Comparison of ENCODE assay signal across 9 mouse cellular contexts in the genomic region with DNA sequence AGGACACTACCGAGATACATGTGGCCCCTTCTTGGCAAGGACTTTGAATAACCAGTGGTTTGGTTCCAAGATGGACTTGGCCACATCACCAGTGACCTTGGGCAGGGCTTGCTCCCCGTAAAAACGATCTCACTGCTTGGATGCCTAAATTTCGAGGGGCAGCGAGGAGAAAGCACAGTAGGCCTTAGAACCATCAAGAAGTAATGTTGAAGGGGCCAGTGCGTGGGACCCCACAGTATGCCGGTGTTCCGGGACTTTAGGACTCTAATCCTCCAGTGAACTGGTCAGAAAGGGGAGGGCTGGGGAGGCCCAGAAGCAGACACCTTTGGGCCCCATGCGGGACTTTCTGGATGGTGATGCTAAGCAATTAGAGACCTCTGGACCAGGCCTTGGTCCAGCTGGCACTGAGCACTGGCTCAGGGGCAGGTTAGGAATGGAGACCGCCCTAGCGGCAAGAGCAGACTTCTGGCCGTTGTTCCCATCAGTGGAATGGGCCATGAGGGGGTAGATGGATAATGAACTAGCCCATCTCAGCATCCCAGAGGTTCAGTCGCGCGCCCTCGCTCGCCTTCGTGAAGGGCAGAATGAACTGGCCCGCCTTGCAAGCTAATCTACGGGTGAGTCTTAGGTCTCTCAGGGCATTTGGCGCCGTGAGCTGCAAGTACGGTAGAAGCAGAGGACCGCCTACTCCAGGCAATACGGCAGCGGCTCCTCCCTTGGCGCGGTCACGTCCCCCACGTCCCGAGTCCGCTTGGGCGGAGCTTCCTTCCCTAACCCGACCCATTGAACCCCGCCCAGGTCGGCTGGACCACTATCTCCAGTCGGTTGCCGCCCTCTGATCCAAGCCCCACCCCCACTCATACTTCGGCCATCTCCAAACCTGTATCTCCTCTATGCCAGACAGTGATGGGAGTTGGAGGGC. TPM values are rescaled to one million over a fixed set of nuclear protein-coding genes. Genes with fewer than 3 reads are reported as not detected.
DNase-seq lines count a peak whose midpoint lies in the region; ATAC-seq and TF ChIP-seq lines count a peak whose summit lies in the region.
"Had no signal": no experiment of that assay in that cellular context is flagged by ENCODE, and none has a peak within 500 bp of the region (broad histone marks: within the 10 kb centered on the region; RNA-seq: fewer than 3 reads in every experiment).

No protein-coding gene starts in this region.

- peak; percentile 82 for DNase-seq in c-Kit-positive CD71-negative TER-119-negative erythroid progenitor cells, embryonic 14.5 days (ENCODE audit: low read depth)
- peak; percentile 97 for DNase-seq in forebrain, embryonic 11.5 days (ENCODE audit: low spot score)
- DNase-seq in kidney, postnatal 25 days = peak; percentile 88 to 93
- peak; percentile 97 to 98 (median 97) for DNase-seq in liver, embryonic 14.5 days (ENCODE audit: low read depth in 3 of 3, low spot score in 3 of 3)
- peak; percentile 95 for DNase-seq in neural tube, embryonic 10.5 days (ENCODE audit: extremely low spot score, low spot score)

- H3K27me3 ChIP-seq in forebrain, embryonic 11.5 days (ENCODE audit: control insufficient read depth, insufficient read depth, low read length) = no peaks in the 10 kb centered on the region; the same call in 1 of the 2 replicates
- no peaks in the 10 kb centered on the region for H3K27me3 ChIP-seq in heart, embryonic 16.5 days (ENCODE audit: control insufficient read depth, insufficient read depth, low read length)
- no peaks in the 10 kb centered on the region; the same call in none of the 2 replicates for H3K27me3 ChIP-seq in liver, embryonic 14.5 days (ENCODE audit: control insufficient read depth, insufficient read depth, low read length)
- H3K27me3 ChIP-seq in stomach, embryonic 15.5 days (replicated peaks) = no peaks in the 10 kb centered on the region; the same call in 1 of the 2 replicates
- H3K27me3 ChIP-seq: Patski had no signal

- 2% methylated on average over 39 of the region's 39 CpGs for WGBS in forebrain, embryonic 11.5 days
- WGBS in heart, embryonic 16.5 days = 3% methylated on average over 39 of the region's 39 CpGs
- WGBS in liver, embryonic 14.5 days (ENCODE audit: insufficient replicate concordance) = 4% methylated on average over 39 of the region's 39 CpGs
- WGBS in stomach, embryonic 15.5 days = 5% methylated on average over 39 of the region's 39 CpGs

- ATAC-seq in CD4-positive, CD25-positive, alpha-beta regulatory T cell, adult 4 months = peak; percentile 84
- ATAC-seq in forebrain, embryonic 11.5 days (replicated peaks; ENCODE audit: low FRiP score) = peak; percentile 86
- ATAC-seq in heart, embryonic 16.5 days (replicated peaks; ENCODE audit: extremely low read depth, insufficient read depth, low FRiP score) = peak; percentile 84
- peak; percentile 86 for ATAC-seq in liver, embryonic 14.5 days (ENCODE audit: insufficient read depth)
- peak; percentile 91 for ATAC-seq in stomach, embryonic 15.5 days (ENCODE audit: insufficient read depth, low FRiP score, low read depth)
- ATAC-seq: Patski had no signal

- peak; percentile 53 for TF ChIP-seq CTCF in liver, embryonic 14.5 days (IDR thresholded peaks at IDR 0.05; ENCODE audit: low read depth)

- H3K4me1 ChIP-seq in forebrain, embryonic 11.5 days (replicated peaks; ENCODE audit: control insufficient read depth, insufficient read depth, low read length) = peaks cover 12% of the 10 kb centered on the region; the same call in 1 of the 2 replicates
- peaks cover 32% of the 10 kb centered on the region for H3K4me1 ChIP-seq in heart, embryonic 16.5 days (ENCODE audit: control insufficient read depth, insufficient read depth, low read length)
- H3K4me1 ChIP-seq in liver, embryonic 14.5 days (replicated peaks; ENCODE audit: control insufficient read depth in 2 of 2, insufficient read depth in 2 of 2, low read length in 1 of 2) = peaks cover 31 to 39% of the 10 kb centered on the region in 2 experiments
- peaks cover 40% of the 10 kb centered on the region for H3K4me1 ChIP-seq in stomach, embryonic 15.5 days

- H3K9ac ChIP-seq in forebrain, embryonic 11.5 days (ENCODE audit: low read length) = peak overlapping the region; percentile 71
- H3K9ac ChIP-seq in heart, embryonic 16.5 days (ENCODE audit: low read length) = peak overlapping the region; percentile 81
- H3K9ac ChIP-seq in liver, embryonic 14.5 days (replicated peaks) = peak overlapping the region; percentile 83
- H3K9ac ChIP-seq in stomach, embryonic 15.5 days = no peak overlapping the region

- H3K9me3 ChIP-seq in forebrain, embryonic 11.5 days (ENCODE audit: control insufficient read depth, low read length) = no peaks in the 10 kb centered on the region
- H3K9me3 ChIP-seq in heart, embryonic 16.5 days (replicated peaks; ENCODE audit: control insufficient read depth, low read length) = no peaks in the 10 kb centered on the region
- no peaks in the 10 kb centered on the region for H3K9me3 ChIP-seq in liver, embryonic 14.5 days (ENCODE audit: control insufficient read depth, low read length)
- H3K9me3 ChIP-seq in stomach, embryonic 15.5 days = no peaks in the 10 kb centered on the region

- H3K36me3 ChIP-seq in forebrain, embryonic 11.5 days (ENCODE audit: control insufficient read depth, insufficient read depth, low read length) = peaks cover 1% of the 10 kb centered on the region; the same call in 1 of the 2 replicates
- H3K36me3 ChIP-seq in heart, embryonic 16.5 days (ENCODE audit: control insufficient read depth, insufficient read depth) = peaks cover under 1% of the 10 kb centered on the region
- no peaks in the 10 kb centered on the region for H3K36me3 ChIP-seq in liver, embryonic 14.5 days (replicated peaks; ENCODE audit: control insufficient read depth, insufficient read depth, low read depth)
- H3K36me3 ChIP-seq in stomach, embryonic 15.5 days = 0 out of 2 replicates have a peak, but pooled peaks cover 1% of the 10 kb centered on the region

- peak overlapping the region; percentile 37 for H3K27ac ChIP-seq in forebrain, embryonic 11.5 days (ENCODE audit: low read depth, low read length)
- H3K27ac ChIP-seq in heart, embryonic 16.5 days (ENCODE audit: low read length) = peak overlapping the region; percentile 86
- H3K27ac ChIP-seq in liver, embryonic 14.5 days = peak overlapping the region; percentile 91
- peak overlapping the region; percentile 70 for H3K27ac ChIP-seq in stomach, embryonic 15.5 days

- peak; percentile 79 for TF ChIP-seq EP300 in liver, embryonic 14.5 days (IDR thresholded peaks at IDR 0.05; ENCODE audit: low read depth)

- H3K4me3 ChIP-seq in forebrain, embryonic 11.5 days (ENCODE audit: low read depth, low read length) = peak overlapping the region; percentile 48
- peak overlapping the region; percentile 66 for H3K4me3 ChIP-seq in heart, embryonic 16.5 days (ENCODE audit: low read length)
- H3K4me3 ChIP-seq in liver, embryonic 14.5 days (ENCODE audit: insufficient read depth in 1 of 2, low read depth in 2 of 2, low read length in 2 of 2) = peak overlapping the region; percentile 67 to 71
- peak overlapping the region; percentile 54 for H3K4me3 ChIP-seq in stomach, embryonic 15.5 days (replicated peaks)

- H3K4me2 ChIP-seq in forebrain, embryonic 11.5 days (ENCODE audit: low read depth, low read length, severe bottlenecking) = peak overlapping the region; percentile 62
- H3K4me2 ChIP-seq in heart, embryonic 16.5 days (ENCODE audit: low read depth, low read length) = peak overlapping the region; percentile 70
- H3K4me2 ChIP-seq in liver, embryonic 14.5 days (ENCODE audit: low read depth) = peak overlapping the region; percentile 83
- H3K4me2 ChIP-seq in stomach, embryonic 15.5 days = peak overlapping the region; percentile 83

RNA-seq across cellular contexts. Expression of a gene that starts 2.3 kb away (rescaled TPM):
- 1 to 10 TPM; 3.5 to 5.3 TPM for polyA plus RNA-seq in CD4-positive, CD25-positive, alpha-beta regulatory T cell, adult 4 months (2017; shearing (Covaris generic))
- polyA plus RNA-seq in forebrain, embryonic 11.5 days (2014; fragmentation: Nextera tagmentation; extraction: Ambion mirVana) = 55.5 and 62.1 TPM in 2 replicates
- polyA plus RNA-seq in heart, embryonic 16.5 days (2015; fragmentation: Nextera tagmentation; extraction: Ambion mirVana) = 164 and 206 TPM in 2 replicates
- polyA plus RNA-seq in liver, embryonic 14.5 days (2012; rRNA removed) = 23.5 and 25.0 TPM in 2 replicates
- 25.8 and 31.6 TPM in 2 replicates for polyA plus RNA-seq in liver, embryonic 14.5 days (2014; fragmentation: Nextera tagmentation; extraction: Ambion mirVana)
- polyA plus RNA-seq in stomach, embryonic 15.5 days (2015; fragmentation: Nextera tagmentation; extraction: Ambion mirVana) = 57.7 and 60.4 TPM in 2 replicates

RNA-seq across cellular contexts. Expression of a gene that starts 17.9 kb away (rescaled TPM):
- polyA plus RNA-seq in CD4-positive, CD25-positive, alpha-beta regulatory T cell, adult 4 months (2017; shearing (Covaris generic)) = 1 to 10 TPM in 1 of 2 experiments, under 1 TPM in 1; 0.12 to 1.1 TPM
- 6.1 and 7.7 TPM in 2 replicates for polyA plus RNA-seq in forebrain, embryonic 11.5 days (2014; fragmentation: Nextera tagmentation; extraction: Ambion mirVana)
- 4.0 and 4.5 TPM in 2 replicates for polyA plus RNA-seq in heart, embryonic 16.5 days (2015; fragmentation: Nextera tagmentation; extraction: Ambion mirVana)
- polyA plus RNA-seq in liver, embryonic 14.5 days (2012; rRNA removed) = 1.2 and 1.4 TPM in 2 replicates
- 1.3 and 1.4 TPM in 2 replicates for polyA plus RNA-seq in liver, embryonic 14.5 days (2014; fragmentation: Nextera tagmentation; extraction: Ambion mirVana)
- polyA plus RNA-seq in stomach, embryonic 15.5 days (2015; fragmentation: Nextera tagmentation; extraction: Ambion mirVana) = 4.5 and 5.6 TPM in 2 replicates

RNA-seq across cellular contexts. Expression of a gene that starts 40.6 kb away (rescaled TPM):
- polyA plus RNA-seq in CD4-positive, CD25-positive, alpha-beta regulatory T cell, adult 4 months (2017; shearing (Covaris generic)) = 10 to 100 TPM; 50.4 to 78.2 TPM
- polyA plus RNA-seq in forebrain, embryonic 11.5 days (2014; fragmentation: Nextera tagmentation; extraction: Ambion mirVana) = 102 and 103 TPM in 2 replicates
- 68.8 and 76.1 TPM in 2 replicates for polyA plus RNA-seq in heart, embryonic 16.5 days (2015; fragmentation: Nextera tagmentation; extraction: Ambion mirVana)
- polyA plus RNA-seq in liver, embryonic 14.5 days (2012; rRNA removed) = 22.5 and 27.0 TPM in 2 replicates
- polyA plus RNA-seq in liver, embryonic 14.5 days (2014; fragmentation: Nextera tagmentation; extraction: Ambion mirVana) = 17.1 and 19.6 TPM in 2 replicates
- 110 and 119 TPM in 2 replicates for polyA plus RNA-seq in stomach, embryonic 15.5 days (2015; fragmentation: Nextera tagmentation; extraction: Ambion mirVana)

Comparison
In these comparisons a context has a peak if more than half of its experiments do, and no peak if none do; other contexts are left out.
1. Peak in every context shown above with its lines: DNase-seq, ATAC-seq, H3K4me3 ChIP-seq and H3K27ac ChIP-seq.
2. H3K27ac ChIP-seq: peak in every context shown above with its lines; median percentile 91 in liver, embryonic 14.5 days; 86 in heart, embryonic 16.5 days; 70 in stomach, embryonic 15.5 days; 37 in forebrain, embryonic 11.5 days.